Mouse (Mus musculus): ENCODE data around the gene Ttc41.

- no peak for TF ChIP-seq CTCF (IDR thresholded peaks at IDR 0.05; ENCODE audit: borderline replicate concordance, insufficient read depth, low read depth, low read length)
- TF ChIP-seq POLR2A (IDR thresholded peaks at IDR 0.05; ENCODE audit: borderline replicate concordance, insufficient read depth, low read length), result no peak
Measured at GRCm38 (mm10) chr10:86735036-86735435, 29.4 kb downstream of the Ttc41 start.

Data from cerebellum, adult 2 months (tissue).